Mouse (Mus musculus): ENCODE measurements around the gene Zbtb34. TPM values are rescaled to one million over a fixed set of nuclear protein-coding genes. Genes with fewer than 3 reads are reported as not detected.

The Zbtb34 gene
- polyA plus RNA-seq, 1 experiment from 2014 or later: 10.2 TPM

DNA sequence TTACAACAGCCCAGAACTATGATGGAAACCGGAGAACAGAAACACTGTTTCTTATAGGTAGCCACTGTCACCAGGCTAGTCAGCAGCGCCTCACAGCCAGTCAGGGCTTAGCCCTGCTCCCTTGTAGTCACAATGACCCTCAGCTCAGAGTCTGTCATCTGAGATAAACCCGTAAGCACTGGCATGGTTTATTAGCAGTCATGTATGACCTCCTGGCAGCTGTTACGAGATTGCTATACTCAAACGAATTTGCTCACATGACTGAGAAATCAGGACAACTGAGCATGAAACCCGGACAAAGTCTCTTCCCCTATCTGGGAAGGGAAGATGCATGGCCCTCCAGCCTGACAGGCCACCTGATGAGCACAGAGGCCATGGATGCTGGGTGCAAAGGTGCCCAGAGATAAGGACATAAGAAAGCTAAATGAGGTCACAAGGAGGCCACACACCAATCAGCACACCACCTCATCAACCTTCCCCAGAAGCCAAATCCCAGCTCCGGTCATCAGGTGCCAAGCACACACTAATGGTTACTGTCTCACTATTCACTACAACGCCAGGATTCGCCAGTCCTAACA lies 69.9 kb downstream of the Zbtb34 start:
- H3K9me3 ChIP-seq: no peaks in the 10 kb centered on the region
- H3K9ac ChIP-seq (replicated peaks): no peak overlapping the region
- no peak overlapping the region for H3K27ac ChIP-seq (replicated peaks)
- WGBS: 75% methylated on average over 9 of the region's 9 CpGs
- H3K4me3 ChIP-seq: no peak overlapping the region
- H3K4me1 ChIP-seq: peaks cover 12% of the 10 kb centered on the region
- peaks cover 15% of the 10 kb centered on the region; the same call in 1 of the 2 replicates for H3K27me3 ChIP-seq
- no peak for ATAC-seq (ENCODE audit: low FRiP score, low read depth)
- no peak overlapping the region for H3K4me2 ChIP-seq (replicated peaks)
- H3K36me3 ChIP-seq: peaks cover 1% of the 10 kb centered on the region; the same call in 1 of the 2 replicates

DNA sequence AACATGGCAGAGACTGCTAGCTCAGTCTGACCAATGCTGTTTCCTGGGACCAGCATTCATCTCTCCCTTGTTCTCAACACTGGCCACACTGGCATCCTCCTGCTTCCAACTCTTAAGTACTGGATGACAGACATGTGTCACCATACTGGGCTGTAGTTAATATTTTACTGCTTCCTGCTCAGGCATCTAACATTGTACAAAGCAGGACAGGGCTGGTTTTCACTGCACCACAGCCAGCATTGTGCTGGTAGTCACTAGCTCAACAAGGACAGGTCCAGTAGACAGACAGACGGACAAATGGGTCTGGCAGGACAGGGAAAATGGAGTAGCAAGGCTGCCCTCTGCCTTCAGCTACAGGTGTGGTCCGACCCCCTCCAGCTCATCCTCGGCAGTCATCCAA lies 70.6 kb downstream of the Zbtb34 start:
- ATAC-seq (ENCODE audit: low FRiP score, low read depth): no peak
- Histone ChIP-seq H3K4me1 (peaks cover 5% of the 10 kb centered on the region; the same call in 1 of the 2 replicates), H3K4me3 (no peak overlapping the region), H3K27me3 (peaks cover 15% of the 10 kb centered on the region; the same call in 1 of the 2 replicates), H3K36me3 (no peaks in the 10 kb centered on the region), H3K4me2 (replicated peaks) (no peak overlapping the region), H3K9me3 (no peaks in the 10 kb centered on the region), H3K9ac (replicated peaks) (no peak overlapping the region), H3K27ac (replicated peaks) (no peak overlapping the region)
- 85% methylated on average over 3 of the region's 3 CpGs for WGBS

DNA sequence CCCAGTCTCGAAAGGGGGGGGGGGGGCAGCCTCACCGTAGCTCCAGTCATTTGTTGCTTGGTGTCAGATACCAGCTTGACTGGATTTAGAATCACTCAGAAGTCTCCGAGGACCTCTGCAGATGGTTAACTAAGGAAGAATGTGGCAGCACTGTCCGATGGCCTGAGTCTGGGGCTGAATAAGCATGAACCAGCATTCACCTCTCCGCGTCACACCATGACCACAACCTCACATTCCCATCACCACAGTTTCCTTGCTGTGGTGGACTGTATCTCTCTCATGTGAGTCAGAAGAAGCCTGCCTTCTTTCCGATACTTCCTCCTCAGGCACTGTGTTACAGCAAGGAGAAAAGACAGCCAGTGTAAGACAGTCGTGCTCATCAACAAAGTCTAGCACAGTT lies 71.9 kb downstream of the Zbtb34 start:
- Histone ChIP-seq H3K27ac (replicated peaks) (no peak overlapping the region), H3K4me3 (no peak overlapping the region), H3K4me1 (no peaks in the 10 kb centered on the region), H3K27me3 (peaks cover 15% of the 10 kb centered on the region; the same call in 1 of the 2 replicates), H3K9ac (replicated peaks) (no peak overlapping the region), H3K9me3 (no peaks in the 10 kb centered on the region), H3K36me3 (no peaks in the 10 kb centered on the region), H3K4me2 (replicated peaks) (no peak overlapping the region)
- WGBS: 88% methylated on average over 8 of the region's 8 CpGs
- ATAC-seq (ENCODE audit: low FRiP score, low read depth): no peak

- H3K9me3 ChIP-seq: no peaks in the 10 kb centered on the region
- no peak overlapping the region for H3K4me3 ChIP-seq
- 89% methylated on average over 7 of the region's 7 CpGs for WGBS
- no peak for ATAC-seq (ENCODE audit: low FRiP score, low read depth)
- H3K36me3 ChIP-seq: no peaks in the 10 kb centered on the region
- no peak overlapping the region for H3K27ac ChIP-seq (replicated peaks)
- H3K27me3 ChIP-seq: no peaks in the 10 kb centered on the region
- no peak overlapping the region for H3K9ac ChIP-seq (replicated peaks)
- peaks cover 7% of the 10 kb centered on the region for H3K4me1 ChIP-seq
- H3K4me2 ChIP-seq (replicated peaks): no peak overlapping the region
Measured at GRCm38 (mm10) chr2:33357250-33357838, 73.8 kb downstream of the Zbtb34 start.

Small RNA genes lying within 50 kb of the gene (microRNA-seq; reads per million reads assigned to microRNA genes)
- not detected for gene Gm25998

Other genes with a start within 250 kb of the Zbtb34 start
- gene Angptl2, start 215.3 kb downstream of the Zbtb34 start, polyA plus RNA-seq (2016; fragmentation: Nextera tagmentation; extraction: Ambion mirVana): 26.5 and 31.5 TPM in 2 replicates
- gene Ralgps1, start 59.8 kb downstream of the Zbtb34 start, polyA plus RNA-seq (2016; fragmentation: Nextera tagmentation; extraction: Ambion mirVana): 25.6 and 26.6 TPM in 2 replicates
- 29.2 and 30.7 TPM in 2 replicates for gene Zbtb43, start 37.2 kb upstream of the Zbtb34 start, polyA plus RNA-seq (2016; fragmentation: Nextera tagmentation; extraction: Ambion mirVana)
- 2.3 and 2.8 TPM in 2 replicates for gene Lmx1b, start 209.2 kb upstream of the Zbtb34 start, polyA plus RNA-seq (2016; fragmentation: Nextera tagmentation; extraction: Ambion mirVana)

All from midbrain, embryonic 12.5 days (tissue).